Mouse (Mus musculus): ENCODE data around the gene Zcchc8. TPM values are rescaled to one million over a fixed set of nuclear protein-coding genes. Genes with fewer than 3 reads are reported as not detected.

Gene Zcchc8
- polyA plus RNA-seq, 1 experiment from 2014 or later, result 96.6 TPM

DNA sequence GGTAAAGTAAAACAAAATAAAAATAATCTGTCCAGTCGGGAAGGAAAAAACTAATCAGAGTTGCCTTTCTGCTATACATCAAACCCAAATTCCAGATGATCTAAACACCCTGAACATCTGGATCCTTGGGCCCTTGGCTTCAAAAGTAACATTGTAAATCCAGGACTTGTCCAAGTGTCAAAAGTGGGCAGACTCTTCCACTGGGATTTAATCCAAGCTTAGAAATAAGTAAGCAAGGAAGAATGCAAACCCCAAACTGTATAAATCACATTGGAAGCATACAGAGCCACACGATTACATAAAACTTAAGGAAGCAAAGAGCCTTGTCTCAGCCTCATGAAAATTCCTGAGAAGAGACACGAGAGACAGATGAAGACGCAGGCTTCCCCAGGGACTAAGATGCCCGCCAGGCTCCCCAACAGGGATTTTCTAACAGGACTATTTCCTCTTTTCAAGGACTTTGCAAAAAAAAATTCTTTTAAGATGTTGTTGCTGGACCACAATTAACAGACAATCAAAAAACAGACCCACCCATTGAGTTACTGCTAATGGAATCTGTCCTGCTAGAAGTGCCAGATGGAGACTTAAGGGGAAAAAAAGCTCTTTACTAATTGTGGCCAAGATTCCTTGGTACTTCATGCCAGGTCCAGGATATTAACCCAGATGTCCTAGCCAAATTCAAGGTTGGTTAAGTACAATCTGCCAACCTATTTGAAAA is 41.2 kb downstream of the Zcchc8 start:
- Histone ChIP-seq H3K4me3 (no peak overlapping the region), H3K27ac (no peak overlapping the region), H3K27me3 (replicated peaks) (no peaks in the 10 kb centered on the region), H3K36me3 (peaks cover 5% of the 10 kb centered on the region; the same call in 1 of the 2 replicates), H3K9ac (no peak overlapping the region), H3K4me2 (replicated peaks) (no peak overlapping the region), H3K9me3 (no peaks in the 10 kb centered on the region), H3K4me1 (peaks cover 18% of the 10 kb centered on the region)
- 62% methylated on average over 5 of the region's 5 CpGs for WGBS
- no peak for ATAC-seq (ENCODE audit: low FRiP score, low read depth)

GRCm38 (mm10) chr5:123679106-123679505 is 41.8 kb downstream of the Zcchc8 start:
- Histone ChIP-seq H3K9me3 (no peaks in the 10 kb centered on the region), H3K4me3 (no peak overlapping the region), H3K4me1 (peaks cover 18% of the 10 kb centered on the region), H3K36me3 (peaks cover 5% of the 10 kb centered on the region; the same call in 1 of the 2 replicates), H3K4me2 (replicated peaks) (no peak overlapping the region), H3K9ac (no peak overlapping the region), H3K27ac (no peak overlapping the region), H3K27me3 (replicated peaks) (no peaks in the 10 kb centered on the region)
- 83% methylated on average over 3 of the region's 3 CpGs for WGBS
- no peak for ATAC-seq (ENCODE audit: low FRiP score, low read depth)

DNA sequence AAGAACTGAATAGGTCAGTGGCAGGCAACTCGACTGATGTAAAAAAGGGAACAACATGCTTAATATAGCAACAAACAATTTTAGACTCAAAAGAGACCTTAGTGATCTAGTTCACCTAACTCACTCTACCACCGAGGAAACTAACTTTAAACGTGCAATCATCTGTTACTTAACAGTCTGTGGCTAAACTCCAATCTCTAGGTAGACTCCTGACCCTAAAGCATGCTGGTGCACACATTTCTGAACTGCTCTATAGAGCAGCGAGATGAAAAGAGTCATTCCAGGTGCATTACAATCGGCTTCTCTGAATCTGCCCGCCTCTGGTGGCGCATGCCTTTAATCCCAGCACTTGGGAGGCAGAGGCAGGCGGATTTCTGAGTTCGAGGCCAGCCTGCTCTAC is 45.2 kb downstream of the Zcchc8 start:
- Histone ChIP-seq H3K27ac (no peak overlapping the region), H3K4me3 (no peak overlapping the region), H3K9me3 (no peaks in the 10 kb centered on the region), H3K27me3 (replicated peaks) (no peaks in the 10 kb centered on the region), H3K4me1 (peaks cover 10% of the 10 kb centered on the region; the same call in 1 of the 2 replicates), H3K4me2 (replicated peaks) (no peak overlapping the region), H3K9ac (no peak overlapping the region), H3K36me3 (peaks cover 5% of the 10 kb centered on the region; the same call in 1 of the 2 replicates)
- ATAC-seq (ENCODE audit: low FRiP score, low read depth), result no peak
- WGBS, result 93% methylated on average over 9 of the region's 9 CpGs

- Histone ChIP-seq H3K9me3 (no peaks in the 10 kb centered on the region), H3K27ac (no peak overlapping the region), H3K4me1 (peaks cover 11% of the 10 kb centered on the region; the same call in 1 of the 2 replicates), H3K4me2 (replicated peaks) (no peak overlapping the region), H3K36me3 (peaks cover 5% of the 10 kb centered on the region; the same call in 1 of the 2 replicates), H3K9ac (no peak overlapping the region), H3K27me3 (replicated peaks) (no peaks in the 10 kb centered on the region), H3K4me3 (no peak overlapping the region)
- 51% methylated on average over 3 of the region's 3 CpGs for WGBS
- no peak for ATAC-seq (ENCODE audit: low FRiP score, low read depth)
These were observed 45.7 kb downstream of the Zcchc8 start for GRCm38 (mm10) chr5:123675221-123675620.

DNA sequence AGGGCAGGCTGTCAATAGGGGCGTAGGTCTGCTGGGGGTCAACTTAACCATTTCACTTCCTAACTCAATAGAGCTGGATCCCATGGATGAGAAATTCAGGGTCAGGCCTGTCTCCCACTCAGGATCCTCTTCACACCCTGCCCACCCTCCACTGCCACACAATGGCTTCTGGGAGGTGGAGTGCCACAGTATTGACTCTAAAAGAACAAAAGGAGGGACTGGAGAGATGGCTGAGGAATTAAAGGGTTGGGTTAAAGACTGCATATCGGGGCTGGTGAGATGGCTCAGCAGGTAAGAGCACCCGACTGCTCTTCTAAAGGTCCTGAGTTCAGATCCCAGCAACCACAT is 49.5 kb downstream of the Zcchc8 start:
- WGBS, result 84% methylated on average over 3 of the region's 3 CpGs
- no peak for ATAC-seq (ENCODE audit: low FRiP score, low read depth)

DNA sequence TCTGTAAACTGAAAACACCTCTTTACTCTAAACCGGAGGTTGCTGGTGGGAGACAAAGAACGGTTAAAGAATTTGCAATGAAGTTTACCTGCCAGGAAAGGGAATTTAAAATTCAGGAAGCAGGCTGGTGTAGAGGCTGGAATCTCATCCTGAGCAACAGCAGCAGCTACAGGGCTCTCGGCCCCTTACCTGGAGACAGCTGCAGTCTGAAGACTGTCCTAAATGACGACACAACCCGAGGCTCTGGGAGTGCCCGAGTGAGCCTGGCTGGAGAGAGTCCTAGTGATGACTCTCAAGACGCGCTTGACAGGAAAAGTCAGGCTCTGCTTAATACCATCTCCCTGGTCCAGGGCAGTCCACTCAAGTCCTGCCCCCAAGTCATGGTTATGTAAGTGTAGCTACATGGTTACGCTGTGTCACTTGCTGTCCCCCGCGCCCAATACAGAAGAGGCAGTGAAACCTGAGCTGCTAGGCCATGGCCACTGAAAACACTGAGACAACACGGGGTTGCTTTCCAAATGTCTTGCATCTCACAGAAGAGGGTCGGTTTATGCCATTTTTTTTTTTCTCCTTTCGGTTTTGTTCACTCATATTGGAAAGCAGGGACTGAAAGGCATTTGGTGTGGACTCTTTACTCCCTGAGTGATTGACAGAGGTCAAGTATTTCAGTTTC is 50.0 kb downstream of the Zcchc8 start:
- Histone ChIP-seq H3K27me3 (replicated peaks) (no peaks in the 10 kb centered on the region), H3K4me3 (no peak overlapping the region), H3K36me3 (no peaks in the 10 kb centered on the region), H3K4me1 (0 out of 2 replicates have a peak, but pooled peaks cover 7% of the 10 kb centered on the region), H3K9ac (no peak overlapping the region), H3K9me3 (no peaks in the 10 kb centered on the region), H3K27ac (no peak overlapping the region), H3K4me2 (replicated peaks) (no peak overlapping the region)
- 52% methylated on average over 14 of the region's 14 CpGs for WGBS
- ATAC-seq (ENCODE audit: low FRiP score, low read depth), result no peak

More for the DNA sequence above, 49.5 kb downstream of the Zcchc8 start:
- no peak overlapping the region for H3K4me3 ChIP-seq
- H3K27me3 ChIP-seq (replicated peaks), result no peaks in the 10 kb centered on the region
- no peak overlapping the region for H3K27ac ChIP-seq
- H3K9ac ChIP-seq, result no peak overlapping the region
- H3K9me3 ChIP-seq, result no peaks in the 10 kb centered on the region
- no peak overlapping the region for H3K4me2 ChIP-seq (replicated peaks)
- H3K36me3 ChIP-seq, result no peaks in the 10 kb centered on the region
- 0 out of 2 replicates have a peak, but pooled peaks cover 7% of the 10 kb centered on the region for H3K4me1 ChIP-seq

DNA sequence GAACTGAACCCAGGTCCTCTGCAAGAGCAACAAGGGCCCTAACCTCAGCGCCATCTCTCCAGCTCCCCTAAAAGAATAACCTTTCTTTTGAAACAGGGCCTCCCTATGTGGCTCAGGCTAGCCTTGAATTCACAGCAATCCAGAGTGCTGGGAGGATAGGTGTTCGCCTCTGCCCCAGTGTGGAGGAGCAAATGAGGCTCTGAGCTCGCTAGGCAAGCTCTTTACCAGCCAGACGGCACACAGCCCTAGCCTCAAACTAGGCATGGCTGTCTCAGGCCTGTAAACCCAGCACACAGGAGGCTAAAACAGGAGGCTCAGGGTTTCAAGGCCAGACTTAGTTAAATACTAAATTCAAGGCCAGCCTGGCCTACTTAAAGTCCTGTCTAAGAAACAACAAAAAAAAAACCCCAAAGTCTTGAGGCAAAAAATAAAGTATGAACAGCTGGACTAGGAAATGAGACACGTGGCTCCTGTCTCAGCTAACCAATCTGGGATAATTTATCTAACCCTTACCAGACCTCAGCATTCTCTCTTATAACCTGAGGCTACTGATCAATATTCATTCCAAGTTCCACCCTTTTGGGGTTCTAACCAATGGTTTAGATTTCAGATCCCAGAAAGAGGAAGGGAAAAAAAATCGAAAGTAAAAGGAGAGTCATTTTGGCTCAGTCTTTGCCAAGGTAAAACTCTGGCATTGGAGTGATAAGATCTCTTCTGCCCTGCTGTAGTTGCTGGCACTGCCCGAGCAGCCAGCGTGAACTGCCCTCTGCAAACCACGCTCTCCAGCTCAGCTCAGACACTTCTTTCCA is 50.7 kb downstream of the Zcchc8 start:
- WGBS, result 78% methylated on average over 9 of the region's 9 CpGs
- Histone ChIP-seq H3K4me2 (replicated peaks) (no peak overlapping the region), H3K36me3 (no peaks in the 10 kb centered on the region), H3K4me3 (no peak overlapping the region), H3K27ac (no peak overlapping the region), H3K27me3 (replicated peaks) (no peaks in the 10 kb centered on the region), H3K9ac (no peak overlapping the region), H3K4me1 (0 out of 2 replicates have a peak, but pooled peaks cover 7% of the 10 kb centered on the region), H3K9me3 (no peaks in the 10 kb centered on the region)
- no peak for ATAC-seq (ENCODE audit: low FRiP score, low read depth)

- no peaks in the 10 kb centered on the region for H3K27me3 ChIP-seq (replicated peaks)
- H3K4me3 ChIP-seq, result no peak overlapping the region
- no peaks in the 10 kb centered on the region for H3K9me3 ChIP-seq
- no peak overlapping the region for H3K4me2 ChIP-seq (replicated peaks)
- no peak overlapping the region for H3K27ac ChIP-seq
- no peaks in the 10 kb centered on the region for H3K36me3 ChIP-seq
- no peak for ATAC-seq (ENCODE audit: low FRiP score, low read depth)
- H3K9ac ChIP-seq, result no peak overlapping the region
- WGBS, result 90% methylated on average over 12 of the region's 12 CpGs
- 0 out of 2 replicates have a peak, but pooled peaks cover 7% of the 10 kb centered on the region for H3K4me1 ChIP-seq
These were observed 53.0 kb downstream of the Zcchc8 start for GRCm38 (mm10) chr5:123667915-123668314.

DNA sequence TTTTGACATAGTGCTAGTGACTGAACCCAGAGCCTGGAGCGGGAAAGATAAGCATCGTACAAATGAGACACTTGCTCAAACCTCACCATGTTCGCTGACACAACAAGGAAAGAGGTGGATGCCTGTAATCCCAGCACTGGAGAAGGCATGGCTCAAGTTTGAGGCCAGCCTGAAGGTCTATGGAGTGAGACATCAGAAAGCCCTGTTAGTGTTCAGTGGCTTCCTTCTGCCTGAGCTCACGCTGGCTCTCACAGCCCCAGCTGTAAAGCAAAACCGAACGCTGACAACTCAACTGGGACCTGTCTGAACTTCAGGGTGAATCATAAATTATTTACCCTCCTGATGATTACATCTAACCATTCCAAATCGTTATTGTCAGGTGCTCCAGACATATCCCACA is 54.9 kb downstream of the Zcchc8 start:
- Histone ChIP-seq H3K4me2 (replicated peaks) (no peak overlapping the region), H3K9me3 (no peaks in the 10 kb centered on the region), H3K36me3 (no peaks in the 10 kb centered on the region), H3K27me3 (replicated peaks) (no peaks in the 10 kb centered on the region), H3K4me1 (0 out of 2 replicates have a peak, but pooled peaks cover 3% of the 10 kb centered on the region), H3K27ac (no peak overlapping the region), H3K4me3 (no peak overlapping the region), H3K9ac (no peak overlapping the region)
- WGBS, result 89% methylated on average over 7 of the region's 7 CpGs
- no peak for ATAC-seq (ENCODE audit: low FRiP score, low read depth)

- 75% methylated on average over 7 of the region's 7 CpGs for WGBS
- Histone ChIP-seq H3K36me3 (no peaks in the 10 kb centered on the region), H3K4me3 (no peak overlapping the region), H3K9ac (no peak overlapping the region), H3K4me2 (replicated peaks) (no peak overlapping the region), H3K9me3 (no peaks in the 10 kb centered on the region), H3K27me3 (replicated peaks) (no peaks in the 10 kb centered on the region), H3K27ac (no peak overlapping the region), H3K4me1 (no peaks in the 10 kb centered on the region)
- ATAC-seq (ENCODE audit: low FRiP score, low read depth), result no peak
These were observed 56.6 kb downstream of the Zcchc8 start for GRCm38 (mm10) chr5:123664329-123664728.

GRCm38 (mm10) chr5:123662059-123662458 is 58.8 kb downstream of the Zcchc8 start:
- no peaks in the 10 kb centered on the region for H3K4me1 ChIP-seq
- H3K36me3 ChIP-seq, result no peaks in the 10 kb centered on the region
- no peak for ATAC-seq (ENCODE audit: low FRiP score, low read depth)
- no peak overlapping the region for H3K9ac ChIP-seq
- no peak overlapping the region for H3K27ac ChIP-seq
- no peaks in the 10 kb centered on the region for H3K27me3 ChIP-seq (replicated peaks)
- no peak overlapping the region for H3K4me2 ChIP-seq (replicated peaks)
- WGBS, result 78% methylated on average over 9 of the region's 9 CpGs
- no peak overlapping the region for H3K4me3 ChIP-seq
- no peaks in the 10 kb centered on the region for H3K9me3 ChIP-seq

GRCm38 (mm10) chr5:123661602-123662001 is 59.3 kb downstream of the Zcchc8 start:
- Histone ChIP-seq H3K4me2 (replicated peaks) (no peak overlapping the region), H3K9ac (no peak overlapping the region), H3K4me3 (no peak overlapping the region), H3K27ac (no peak overlapping the region), H3K36me3 (no peaks in the 10 kb centered on the region), H3K27me3 (replicated peaks) (no peaks in the 10 kb centered on the region), H3K9me3 (no peaks in the 10 kb centered on the region), H3K4me1 (no peaks in the 10 kb centered on the region)
- 85% methylated on average over 3 of the region's 3 CpGs for WGBS
- ATAC-seq (ENCODE audit: low FRiP score, low read depth), result no peak

Measured in neural tube, embryonic 12.5 days (tissue).